Mouse (Mus musculus) E14TG2a.4 (cell line): ENCODE results near the gene Dazl.
A peak's percentile ranks its signal among the peaks of the same experiment; 100 is the strongest.

Source experiments
- H3K27me3 ChIP-seq: 2 replicates; pipeline ENCODE4 v1.6.1; 2014; ENCODE audit warnings: low read length, control low read depth; ENCODE audit not compliant: insufficient read depth
- H3K36me3 ChIP-seq: 2 replicates; pipeline ENCODE4 v1.6.1; 2014; ENCODE audit warnings: low read length, control low read depth; ENCODE audit not compliant: insufficient read depth
- H3K4me1 ChIP-seq: replicated peaks from 2 replicates; pipeline ENCODE4 v1.6.1; 2014; ENCODE audit warnings: low read depth, low read length, control low read depth
- H3K4me3 ChIP-seq: replicated peaks from 2 replicates; pipeline ENCODE4 v1.5.1; 2014; ENCODE audit warnings: mild to moderate bottlenecking, low read length
- H3K9me3 ChIP-seq: 2 replicates; pipeline ENCODE4 v1.6.1; 2014; ENCODE audit warnings: low read length, control low read depth
- CTCF ChIP-seq: conservative IDR thresholded peaks from 2 replicates; pipeline ENCODE4 v1.5.1; 2014; ENCODE audit warnings: low read length
- NANOG ChIP-seq: IDR thresholded peaks from 2 replicates; pipeline ENCODE4 v1.6.1; 2014; ENCODE audit warnings: borderline replicate concordance, low read length, mixed read lengths
- POU5F1 ChIP-seq: IDR thresholded peaks from 2 replicates; pipeline ENCODE4 v1.6.1; 2014; ENCODE audit warnings: low read length, borderline replicate concordance

Dazl gene

DNA sequence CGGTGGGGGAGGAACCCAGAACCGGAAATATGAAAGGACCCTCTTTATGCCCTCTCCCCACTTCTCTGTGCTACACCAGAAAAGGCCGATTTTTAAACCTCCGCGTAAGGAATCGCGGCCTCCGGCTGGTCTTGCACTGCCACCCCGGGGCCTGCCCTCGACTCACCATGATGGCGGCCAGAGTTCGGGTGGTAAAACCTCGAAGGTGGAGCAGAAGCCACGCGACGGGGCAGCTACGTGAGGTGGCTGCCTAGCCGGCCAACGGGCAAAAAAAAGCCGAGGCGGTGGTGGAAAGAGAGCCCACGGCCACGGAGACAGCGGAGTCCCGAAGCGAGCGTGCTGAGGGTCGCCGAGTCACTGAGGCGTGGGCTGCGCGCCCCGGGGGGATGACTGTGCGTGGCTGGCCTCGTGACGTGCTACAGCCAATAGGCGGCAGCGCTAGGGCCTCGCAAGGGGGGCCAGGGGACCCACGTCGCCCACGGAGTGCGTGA lies at the start of gene Dazl:
Gene Dazl (minus strand): TSS at position 396 of the 491 bp plus-strand sequence.
- peak within 1 kb of the TSS; percentile 49 for H3K4me3 ChIP-seq
- H3K27me3 ChIP-seq: peaks cover 19% of the 10 kb centered on the region
- TF ChIP-seq POU5F1: no peak
- TF ChIP-seq NANOG: no peak
- no peak for TF ChIP-seq CTCF
- peaks cover 8% of the 10 kb centered on the region; the same call in 1 of the 2 replicates for H3K9me3 ChIP-seq
- H3K36me3 ChIP-seq: no peaks in the 10 kb centered on the region
- peaks cover 6% of the 10 kb centered on the region; the same call in 1 of the 2 replicates for H3K4me1 ChIP-seq

DNA sequence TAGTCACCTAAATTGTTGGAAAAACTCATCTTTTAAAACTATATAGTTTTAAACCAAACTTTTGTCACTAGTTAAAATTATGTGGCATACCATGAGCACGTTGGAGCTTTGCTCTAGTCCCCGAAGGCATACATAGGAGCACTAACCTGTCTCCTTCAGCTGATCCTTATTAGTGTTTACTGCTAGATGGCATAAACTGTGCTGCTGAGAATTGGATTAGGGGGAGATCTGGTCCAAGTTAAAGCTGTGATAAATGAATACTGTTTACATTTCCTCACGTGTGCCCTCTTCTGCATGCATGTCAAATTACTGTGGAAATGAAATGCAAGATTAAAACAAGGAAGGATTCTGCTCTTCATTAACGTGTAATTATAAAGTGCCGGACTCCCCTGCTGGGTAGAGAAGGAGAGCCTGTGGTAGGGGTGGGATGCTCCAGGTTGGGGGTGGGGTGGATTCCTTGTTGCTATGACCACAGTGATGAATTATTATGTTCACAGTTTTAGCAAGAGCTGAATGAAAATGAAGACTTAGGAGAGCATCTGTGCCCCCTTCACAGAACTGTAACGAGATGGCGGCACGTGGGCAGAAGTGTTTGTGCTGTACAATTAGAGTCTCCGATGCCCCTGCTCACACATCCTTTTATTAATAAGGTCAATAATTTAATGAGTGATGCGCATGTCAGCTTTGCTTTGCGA lies 48.6 kb upstream of the Dazl start:
- Histone ChIP-seq H3K9me3 (0 out of 2 replicates have a peak, but pooled peaks cover 5% of the 10 kb centered on the region), H3K4me3 (no peak overlapping the region), H3K27me3 (no peaks in the 10 kb centered on the region), H3K4me1 (no peaks in the 10 kb centered on the region), H3K36me3 (no peaks in the 10 kb centered on the region)
- TF ChIP-seq CTCF (no peak), NANOG (no peak), POU5F1 (no peak)

- H3K27me3 ChIP-seq: peaks cover 6% of the 10 kb centered on the region; the same call in 1 of the 2 replicates
- no peak for TF ChIP-seq POU5F1
- TF ChIP-seq CTCF: no peak
- no peak for TF ChIP-seq NANOG
- peaks cover 7% of the 10 kb centered on the region; the same call in 1 of the 2 replicates for H3K9me3 ChIP-seq
- H3K4me3 ChIP-seq: no peak overlapping the region
- H3K36me3 ChIP-seq: no peaks in the 10 kb centered on the region
- no peaks in the 10 kb centered on the region for H3K4me1 ChIP-seq
These were observed 45.5 kb upstream of the Dazl start for GRCm38 (mm10) chr17:50338901-50339300.

- no peaks in the 10 kb centered on the region for H3K36me3 ChIP-seq
- H3K4me1 ChIP-seq: no peaks in the 10 kb centered on the region
- TF ChIP-seq NANOG (no peak), POU5F1 (no peak), CTCF (no peak)
- H3K4me3 ChIP-seq: no peak overlapping the region
- H3K27me3 ChIP-seq: peaks cover 6% of the 10 kb centered on the region; the same call in 1 of the 2 replicates
- H3K9me3 ChIP-seq: peaks cover 10% of the 10 kb centered on the region; the same call in 1 of the 2 replicates
These were observed 42.3 kb upstream of the Dazl start for GRCm38 (mm10) chr17:50335776-50336175.

DNA sequence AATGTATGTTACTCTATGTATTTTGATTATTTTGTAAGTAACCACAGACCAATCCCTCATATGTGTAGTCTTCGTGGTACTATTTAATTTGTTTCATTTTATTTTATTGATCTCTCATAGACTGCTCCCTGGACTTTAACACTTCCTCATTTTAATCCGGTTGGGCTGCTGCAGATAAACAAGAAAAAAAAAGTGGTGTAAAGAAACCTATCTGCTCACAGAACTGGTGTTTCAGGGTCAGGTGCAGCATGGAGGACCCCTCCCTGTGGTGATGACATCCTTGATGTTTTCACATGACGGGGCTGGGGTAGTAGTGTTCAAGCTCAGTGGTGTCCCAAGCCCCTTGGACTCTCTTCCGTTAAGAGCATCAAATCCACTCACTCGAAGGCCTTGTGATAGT lies 41.3 kb upstream of the Dazl start:
- TF ChIP-seq CTCF: no peak
- TF ChIP-seq NANOG: no peak
- no peak for TF ChIP-seq POU5F1
- Histone ChIP-seq H3K4me1 (no peaks in the 10 kb centered on the region), H3K9me3 (peaks cover 9% of the 10 kb centered on the region; the same call in 1 of the 2 replicates), H3K4me3 (no peak overlapping the region), H3K36me3 (no peaks in the 10 kb centered on the region), H3K27me3 (peaks cover 6% of the 10 kb centered on the region; the same call in 1 of the 2 replicates)

- no peaks in the 10 kb centered on the region for H3K36me3 ChIP-seq
- H3K9me3 ChIP-seq: peaks cover 5% of the 10 kb centered on the region; the same call in 1 of the 2 replicates
- no peak overlapping the region for H3K4me3 ChIP-seq
- no peak for TF ChIP-seq NANOG
- TF ChIP-seq CTCF: no peak
- TF ChIP-seq POU5F1: no peak
- H3K4me1 ChIP-seq: no peaks in the 10 kb centered on the region
- peaks cover 6% of the 10 kb centered on the region; the same call in 1 of the 2 replicates for H3K27me3 ChIP-seq
These were observed 38.5 kb upstream of the Dazl start for GRCm38 (mm10) chr17:50332012-50332300.

DNA sequence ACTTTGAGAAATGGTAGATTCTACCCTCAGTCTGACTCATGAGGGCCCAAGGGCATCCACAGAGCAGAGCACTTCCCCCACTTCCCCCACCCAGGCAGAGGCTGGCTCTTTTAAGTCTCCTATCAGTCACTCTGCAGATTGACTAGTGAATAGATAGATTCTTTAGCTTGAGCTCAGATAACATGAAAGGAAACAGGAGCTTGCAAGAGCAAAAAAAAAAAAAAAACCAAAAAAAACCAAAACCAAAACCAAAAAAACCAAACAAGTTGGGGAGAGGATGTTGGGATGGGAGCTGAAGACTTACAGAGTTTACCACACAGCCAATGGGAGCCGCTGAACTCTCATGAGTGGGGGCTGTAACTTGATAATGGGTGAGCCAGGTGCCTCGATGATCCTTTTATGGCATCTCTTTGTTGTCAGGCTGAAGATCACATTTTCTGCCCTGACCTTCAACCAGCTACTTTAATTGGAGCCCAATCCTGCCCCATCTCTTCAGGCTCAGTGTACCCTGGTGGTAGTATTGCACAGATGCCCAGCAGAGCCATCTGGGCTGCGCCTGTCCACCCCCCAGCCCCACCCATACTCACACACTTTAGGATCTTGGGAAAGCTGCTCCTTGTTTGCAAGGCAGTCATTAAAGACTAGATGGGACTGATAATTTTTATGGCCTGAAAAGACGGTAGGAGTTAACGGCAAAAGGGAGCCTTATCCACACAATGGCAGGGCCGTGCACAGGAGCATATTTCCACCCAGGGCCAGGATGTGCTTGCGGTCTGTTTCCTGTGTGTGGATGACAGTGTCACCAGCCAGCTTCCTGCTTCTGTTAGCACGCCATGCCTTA lies 38.0 kb upstream of the Dazl start:
- H3K4me3 ChIP-seq: no peak overlapping the region
- 0 out of 2 replicates have a peak, but pooled peaks cover 3% of the 10 kb centered on the region for H3K27me3 ChIP-seq
- H3K4me1 ChIP-seq: no peaks in the 10 kb centered on the region
- H3K36me3 ChIP-seq: no peaks in the 10 kb centered on the region
- TF ChIP-seq CTCF: no peak
- TF ChIP-seq NANOG: no peak
- no peak for TF ChIP-seq POU5F1
- H3K9me3 ChIP-seq: peaks cover 5% of the 10 kb centered on the region; the same call in 1 of the 2 replicates

DNA sequence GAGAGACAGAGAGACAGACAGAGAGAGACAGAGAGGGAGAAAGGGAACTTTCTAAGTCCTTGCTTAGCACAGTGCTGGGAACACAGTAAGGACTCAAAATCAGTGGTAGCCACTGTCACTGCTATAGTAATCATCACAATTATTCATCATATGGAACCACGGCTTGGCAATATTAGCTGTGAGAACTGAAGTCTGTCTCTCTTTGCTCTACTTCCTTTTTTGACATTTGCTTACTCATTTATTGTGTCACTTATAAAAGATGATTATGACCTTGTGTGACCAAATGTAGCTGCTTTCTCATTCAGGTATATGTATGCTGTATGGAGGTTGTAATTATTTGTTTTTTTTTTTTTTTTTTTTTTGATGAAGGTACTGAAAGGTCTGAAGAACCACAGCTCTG lies 36.8 kb upstream of the Dazl start:
- Histone ChIP-seq H3K9me3 (peaks cover 10% of the 10 kb centered on the region; the same call in 1 of the 2 replicates), H3K36me3 (no peaks in the 10 kb centered on the region), H3K4me3 (no peak overlapping the region), H3K4me1 (no peaks in the 10 kb centered on the region), H3K27me3 (0 out of 2 replicates have a peak, but pooled peaks cover 3% of the 10 kb centered on the region)
- TF ChIP-seq POU5F1 (no peak), NANOG (no peak), CTCF (no peak)
